ENCODE assay signal across 8 mouse cellular contexts in genomic region chr17:44188042-44188768, GRCm38 (mm10). TPM values are rescaled to one million over a fixed set of nuclear protein-coding genes. Genes with fewer than 3 reads are reported as not detected.
DNase-seq lines count a peak whose midpoint lies in the region; ATAC-seq and TF ChIP-seq lines count a peak whose summit lies in the region.

Clic5 (plus strand) TSS chr17:44188584.

- peak within 1 kb of the TSS; percentile 86 for H3K4me3 ChIP-seq in brown adipose tissue, adult 24 weeks (ENCODE audit: insufficient read depth, low read depth, low read length)
- H3K4me3 ChIP-seq in intestine, embryonic 16.5 days (ENCODE audit: low read length), result peak within 1 kb of the TSS; percentile 43
- H3K4me3 ChIP-seq in liver, postnatal 0 days (ENCODE audit: low read depth, low read length), result peak within 1 kb of the TSS; percentile 44
- H3K4me3 ChIP-seq in neural tube, embryonic 13.5 days, result peak within 1 kb of the TSS; percentile 31

- peak; percentile 27 for TF ChIP-seq CTCF in liver, postnatal 0 days (IDR thresholded peaks at IDR 0.05; ENCODE audit: low read depth)

- H3K27me3 ChIP-seq in intestine, embryonic 16.5 days (replicated peaks; ENCODE audit: control insufficient read depth, insufficient read depth, low read length), result no peaks in the 10 kb centered on the region; the same call in 1 of the 2 replicates
- no peaks in the 10 kb centered on the region for H3K27me3 ChIP-seq in liver, postnatal 0 days (ENCODE audit: insufficient read depth, low read length)
- peaks cover 40% of the 10 kb centered on the region for H3K27me3 ChIP-seq in neural tube, embryonic 13.5 days

- H3K9me3 ChIP-seq in intestine, embryonic 16.5 days (ENCODE audit: control insufficient read depth, low read length), result no peaks in the 10 kb centered on the region
- no peaks in the 10 kb centered on the region for H3K9me3 ChIP-seq in liver, postnatal 0 days (ENCODE audit: low read length)
- no peaks in the 10 kb centered on the region for H3K9me3 ChIP-seq in neural tube, embryonic 13.5 days

- WGBS in intestine, embryonic 16.5 days, result 4% methylated on average over 24 of the region's 24 CpGs
- 5% methylated on average over 24 of the region's 24 CpGs for WGBS in liver, postnatal 0 days (ENCODE audit: insufficient replicate concordance)
- 5% methylated on average over 24 of the region's 24 CpGs for WGBS in neural tube, embryonic 13.5 days

- peak within 1 kb of the TSS; percentile 91 for H3K27ac ChIP-seq in brown adipose tissue, adult 24 weeks (replicated peaks; ENCODE audit: low read depth, low read length)
- H3K27ac ChIP-seq in intestine, embryonic 16.5 days (ENCODE audit: low read length), result peak within 1 kb of the TSS; percentile 36; the same call in 1 of the 2 replicates
- no peak within 1 kb of the TSS for H3K27ac ChIP-seq in liver, postnatal 0 days (ENCODE audit: low read depth)
- no peak within 1 kb of the TSS for H3K27ac ChIP-seq in neural tube, embryonic 13.5 days (replicated peaks)

- H3K36me3 ChIP-seq in intestine, embryonic 16.5 days (ENCODE audit: control insufficient read depth, insufficient read depth, low read length), result no peaks in the 10 kb centered on the region
- no peaks in the 10 kb centered on the region for H3K36me3 ChIP-seq in liver, postnatal 0 days (replicated peaks; ENCODE audit: insufficient read depth, low read length)
- H3K36me3 ChIP-seq in neural tube, embryonic 13.5 days, result no peaks in the 10 kb centered on the region

- peak; percentile 6 for DNase-seq in left cerebral cortex, postnatal 4 days
- DNase-seq in left cerebral cortex, adult 9 months (ENCODE audit: low spot score in 2 of 2), result no peak
- peak; percentile 99 for DNase-seq in heart, adult 11 months
- peak; percentile 53 for DNase-seq in liver, postnatal 0 days
- no peak for DNase-seq in yolk sac, embryonic 10.5 days (ENCODE audit: low spot score)

- H3K4me1 ChIP-seq in brown adipose tissue, adult 24 weeks (ENCODE audit: control insufficient read depth, insufficient read depth, insufficient read length, low read length), result peaks cover 28% of the 10 kb centered on the region
- peaks cover 16% of the 10 kb centered on the region for H3K4me1 ChIP-seq in intestine, embryonic 16.5 days (ENCODE audit: control insufficient read depth, insufficient read depth, low read length)
- peaks cover 5% of the 10 kb centered on the region for H3K4me1 ChIP-seq in liver, postnatal 0 days (ENCODE audit: insufficient read depth)
- peaks cover 19% of the 10 kb centered on the region for H3K4me1 ChIP-seq in neural tube, embryonic 13.5 days (replicated peaks)

- peak within 1 kb of the TSS; percentile 66 for H3K4me2 ChIP-seq in intestine, embryonic 16.5 days (ENCODE audit: low read depth, low read length)
- H3K4me2 ChIP-seq in liver, postnatal 0 days (ENCODE audit: low read depth, low read length), result peak within 1 kb of the TSS; percentile 78
- peak within 1 kb of the TSS; percentile 63 for H3K4me2 ChIP-seq in neural tube, embryonic 13.5 days

- ATAC-seq in intestine, embryonic 16.5 days, result peak; percentile 52
- peak; percentile 62 for ATAC-seq in liver, postnatal 0 days
- no peak for ATAC-seq in neural tube, embryonic 13.5 days (ENCODE audit: low read depth)

- TF ChIP-seq EP300 in liver, postnatal 0 days (IDR thresholded peaks at IDR 0.05; ENCODE audit: low read depth), result no peak

- intact Hi-C loops in left cerebral cortex, postnatal 4 days (cut with DNase I), result no loop called here

- peak within 1 kb of the TSS; percentile 62 for H3K9ac ChIP-seq in intestine, embryonic 16.5 days (ENCODE audit: low read depth, low read length)
- H3K9ac ChIP-seq in liver, postnatal 0 days (replicated peaks), result peak within 1 kb of the TSS; percentile 61
- peak within 1 kb of the TSS; percentile 48; the same call in 1 of the 2 replicates for H3K9ac ChIP-seq in neural tube, embryonic 13.5 days

RNA-seq across cellular contexts. Expression of gene Clic5, which starts in this region (rescaled TPM):
- 1 to 10 TPM; 1.5 to 1.7 TPM for total RNA-seq in left cerebral cortex, postnatal 4 days (2021)
- 89.1 and 108 TPM in 2 replicates for polyA plus RNA-seq in brown adipose tissue, adult 24 weeks (2012; ENCODE audit: insufficient read depth, insufficient read length, missing spikeins)
- polyA plus RNA-seq in intestine, embryonic 16.5 days (2015; fragmentation: Nextera tagmentation; extraction: Ambion mirVana), result 25.9 and 31.2 TPM in 2 replicates
- polyA plus RNA-seq in liver, postnatal 0 days (2015; fragmentation: Nextera tagmentation; extraction: Ambion mirVana), result 0.28 and 0.30 TPM in 2 replicates
- polyA plus RNA-seq in neural tube, embryonic 13.5 days (2015; fragmentation: Nextera tagmentation; extraction: Ambion mirVana), result 0.18 TPM in 2 replicates

Comparison
In these comparisons a context has a peak if more than half of its experiments do, and no peak if none do; other contexts are left out.
1. RNA of gene Clic5 (polyA plus RNA-seq): 89.1 to 108 TPM in brown adipose tissue, adult 24 weeks and 25.9 to 31.2 TPM in intestine, embryonic 16.5 days; 0.28 to 0.30 TPM in liver, postnatal 0 days and 0.18 TPM in neural tube, embryonic 13.5 days; every median in the first group is over 10 times any median in the second.
2. DNase-seq: peak in left cerebral cortex, postnatal 4 days (single experiment) and heart, adult 11 months (single experiment); none in left cerebral cortex, adult 9 months (0 of 2) and yolk sac, embryonic 10.5 days (single experiment).
3. Peak in DNase-seq, ATAC-seq, H3K4me3 ChIP-seq, H3K9ac ChIP-seq and H3K4me2 ChIP-seq in liver, postnatal 0 days; RNA of the gene not detected or under 1 TPM.
4. H3K27ac ChIP-seq: peak in brown adipose tissue, adult 24 weeks (single experiment) and intestine, embryonic 16.5 days (single experiment); none in liver, postnatal 0 days (single experiment) and neural tube, embryonic 13.5 days (single experiment).
5. H3K4me3 ChIP-seq: peak in every context shown above with its lines; median percentile 86 in brown adipose tissue, adult 24 weeks; 44 in liver, postnatal 0 days; 43 in intestine, embryonic 16.5 days; 31 in neural tube, embryonic 13.5 days.
6. Peak in every context shown above with its lines, with median percentiles within 50 percentile points of each other: H3K4me2 ChIP-seq and H3K9ac ChIP-seq.